9 mouse cellular contexts compared by ENCODE assay signal in genomic region chr4:55478333-55478732, GRCm38 (mm10). TPM values are rescaled to one million over a fixed set of nuclear protein-coding genes. Genes with fewer than 3 reads are reported as not detected.
DNase-seq lines count a peak whose midpoint lies in the region; ATAC-seq lines count a peak whose summit lies in the region.
"Had no signal": no experiment of that assay in that cellular context is flagged by ENCODE, and none has a peak within 500 bp of the region (broad histone marks: within the 10 kb centered on the region; RNA-seq: fewer than 3 reads in every experiment).

No protein-coding gene starts in this region.

- H3K36me3 ChIP-seq in heart, embryonic 11.5 days (ENCODE audit: control insufficient read depth, insufficient read depth, low read length) = no peaks in the 10 kb centered on the region
- H3K36me3 ChIP-seq in embryonic facial prominence, embryonic 10.5 days (replicated peaks) = no peaks in the 10 kb centered on the region
- no peaks in the 10 kb centered on the region for H3K36me3 ChIP-seq in neural tube, embryonic 14.5 days (ENCODE audit: control insufficient read depth, insufficient read depth, low read length)
- H3K36me3 ChIP-seq in liver, embryonic 11.5 days (ENCODE audit: control insufficient read depth, insufficient read depth, low read length) = no peaks in the 10 kb centered on the region

- no peak overlapping the region for H3K27ac ChIP-seq in heart, embryonic 11.5 days (ENCODE audit: low read depth, low read length)
- 0 out of 2 replicates have a peak overlapping the region, but pooled peaks have one; percentile 14 for H3K27ac ChIP-seq in embryonic facial prominence, embryonic 10.5 days (replicated peaks)
- H3K27ac ChIP-seq in neural tube, embryonic 14.5 days (ENCODE audit: low read depth, low read length) = no peak overlapping the region
- H3K27ac ChIP-seq in liver, embryonic 11.5 days (ENCODE audit: low read depth, low read length) = no peak overlapping the region

- no peak overlapping the region for H3K4me3 ChIP-seq in heart, embryonic 11.5 days (ENCODE audit: low read depth, low read length)
- no peak overlapping the region for H3K4me3 ChIP-seq in embryonic facial prominence, embryonic 10.5 days
- H3K4me3 ChIP-seq in neural tube, embryonic 14.5 days (ENCODE audit: low read depth, low read length) = no peak overlapping the region
- no peak overlapping the region for H3K4me3 ChIP-seq in liver, embryonic 11.5 days (ENCODE audit: low read depth, low read length)
- H3K4me3 ChIP-seq: erythroblast, embryonic 14.5 days had no signal

- no peak overlapping the region for H3K9ac ChIP-seq in heart, embryonic 11.5 days (ENCODE audit: low read depth, low read length)
- H3K9ac ChIP-seq in neural tube, embryonic 14.5 days (replicated peaks; ENCODE audit: low read depth, low read length) = no peak overlapping the region
- H3K9ac ChIP-seq in liver, embryonic 11.5 days (ENCODE audit: low read depth, low read length) = no peak overlapping the region

- H3K4me1 ChIP-seq in heart, embryonic 11.5 days (ENCODE audit: control insufficient read depth, insufficient read depth, low read length) = 0 out of 2 replicates have a peak, but pooled peaks cover 3% of the 10 kb centered on the region
- peaks cover 24% of the 10 kb centered on the region for H3K4me1 ChIP-seq in embryonic facial prominence, embryonic 10.5 days
- peaks cover 10% of the 10 kb centered on the region; the same call in 1 of the 2 replicates for H3K4me1 ChIP-seq in neural tube, embryonic 14.5 days (ENCODE audit: control insufficient read depth, insufficient read depth, low read length)
- H3K4me1 ChIP-seq in liver, embryonic 11.5 days (replicated peaks; ENCODE audit: control insufficient read depth, insufficient read depth, low read length) = peaks cover 3% of the 10 kb centered on the region; the same call in 1 of the 2 replicates

- H3K9me3 ChIP-seq in heart, embryonic 11.5 days (replicated peaks; ENCODE audit: control insufficient read depth, low read length) = no peaks in the 10 kb centered on the region
- no peaks in the 10 kb centered on the region for H3K9me3 ChIP-seq in embryonic facial prominence, embryonic 10.5 days
- H3K9me3 ChIP-seq in neural tube, embryonic 14.5 days (ENCODE audit: control insufficient read depth, low read length) = no peaks in the 10 kb centered on the region
- H3K9me3 ChIP-seq in liver, embryonic 11.5 days (ENCODE audit: control insufficient read depth, low read length) = no peaks in the 10 kb centered on the region

- intact Hi-C loops in heart, postnatal 25 days (cut with DNase I) = no loop called here

- 47% methylated on average over 5 of the region's 5 CpGs for WGBS in heart, embryonic 11.5 days (ENCODE audit: insufficient replicate concordance)
- 53% methylated on average over 5 of the region's 5 CpGs for WGBS in embryonic facial prominence, embryonic 10.5 days
- WGBS in neural tube, embryonic 14.5 days = 62% methylated on average over 5 of the region's 5 CpGs
- 71% methylated on average over 5 of the region's 5 CpGs for WGBS in liver, embryonic 11.5 days

- 0 out of 2 replicates have a peak, but pooled peaks have one; percentile 2 for ATAC-seq in heart, embryonic 11.5 days (replicated peaks; ENCODE audit: insufficient number of reproducible peaks, low FRiP score, low TSS enrichment)
- 0 out of 2 replicates have a peak, but pooled peaks have one; percentile 20 for ATAC-seq in neural tube, embryonic 14.5 days (ENCODE audit: low read depth)
- no peak for ATAC-seq in liver, embryonic 11.5 days (replicated peaks; ENCODE audit: low FRiP score)
- ATAC-seq: activated CD4-positive, CD25-positive, alpha-beta regulatory T cell, adult 4 months had no signal

- no peak overlapping the region for H3K4me2 ChIP-seq in heart, embryonic 11.5 days
- H3K4me2 ChIP-seq in neural tube, embryonic 14.5 days (ENCODE audit: low read depth, low read length) = no peak overlapping the region
- H3K4me2 ChIP-seq in liver, embryonic 11.5 days = no peak overlapping the region

- no peak for DNase-seq in heart, postnatal 25 days (ENCODE audit: low spot score)
- DNase-seq in lung, postnatal 10 days = peak; percentile 13
- DNase-seq in lung, postnatal 4 days = no peak
- DNase-seq in embryonic facial prominence, embryonic 10.5 days (ENCODE audit: low spot score) = no peak
- DNase-seq in liver, embryonic 11.5 days (ENCODE audit: low spot score) = no peak

- H3K27me3 ChIP-seq in heart, embryonic 11.5 days (ENCODE audit: control insufficient read depth, insufficient read depth, low read length) = no peaks in the 10 kb centered on the region
- H3K27me3 ChIP-seq in embryonic facial prominence, embryonic 10.5 days (replicated peaks; ENCODE audit: low read depth, poor library complexity, severe bottlenecking) = no peaks in the 10 kb centered on the region
- H3K27me3 ChIP-seq in neural tube, embryonic 14.5 days (ENCODE audit: control insufficient read depth, insufficient read depth, low read length) = no peaks in the 10 kb centered on the region
- no peaks in the 10 kb centered on the region for H3K27me3 ChIP-seq in liver, embryonic 11.5 days (replicated peaks; ENCODE audit: control insufficient read depth, insufficient read depth, low read length)

RNA-seq across cellular contexts. Expression of gene Klf4, which starts 53.9 kb away (rescaled TPM):
- polyA plus RNA-seq in heart, embryonic 11.5 days (2014; fragmentation: Nextera tagmentation; extraction: Ambion mirVana) = 3.3 and 4.0 TPM in 2 replicates
- total RNA-seq in heart, postnatal 25 days (2021) = 10 to 100 TPM; 28.3 to 39.0 TPM
- polyA plus RNA-seq in embryonic facial prominence, embryonic 10.5 days (2016; fragmentation: Nextera tagmentation; extraction: Ambion mirVana) = 0.67 and 1.5 TPM in 2 replicates
- 2.6 and 2.8 TPM in 2 replicates for polyA plus RNA-seq in neural tube, embryonic 14.5 days (2014; fragmentation: Nextera tagmentation; extraction: Ambion mirVana)
- 0.97 and 1.1 TPM in 2 replicates for polyA plus RNA-seq in liver, embryonic 11.5 days (2014; fragmentation: Nextera tagmentation; extraction: Ambion mirVana)
